8 mouse cellular contexts compared by ENCODE assay signal in genomic region chr5:30622177-30622840, GRCm38 (mm10). TPM values are rescaled to one million over a fixed set of nuclear protein-coding genes. Genes with fewer than 3 reads are reported as not detected.
A peak's percentile ranks its signal among the peaks of the same experiment; 100 is the strongest.
DNase-seq lines count a peak whose midpoint lies in the region; ATAC-seq lines count a peak whose summit lies in the region.

No protein-coding gene starts in this region.

- H3K4me1 ChIP-seq in embryonic facial prominence, embryonic 14.5 days (ENCODE audit: control insufficient read depth, insufficient read depth, low read length) = peaks cover 12% of the 10 kb centered on the region; the same call in 1 of the 2 replicates
- H3K4me1 ChIP-seq in intestine, embryonic 16.5 days (ENCODE audit: control insufficient read depth, insufficient read depth, low read length) = peaks cover 22% of the 10 kb centered on the region

- no peaks in the 10 kb centered on the region for H3K9me3 ChIP-seq in embryonic facial prominence, embryonic 14.5 days (ENCODE audit: control insufficient read depth, low read length)
- no peaks in the 10 kb centered on the region for H3K9me3 ChIP-seq in intestine, embryonic 16.5 days (ENCODE audit: control insufficient read depth, low read length)

- H3K27ac ChIP-seq in embryonic facial prominence, embryonic 14.5 days (replicated peaks; ENCODE audit: low read depth, low read length) = no peak overlapping the region
- H3K27ac ChIP-seq in intestine, embryonic 16.5 days (ENCODE audit: low read length) = no peak overlapping the region

- peak overlapping the region; percentile 60 for H3K9ac ChIP-seq in embryonic facial prominence, embryonic 14.5 days (ENCODE audit: low read depth, low read length)
- H3K9ac ChIP-seq in intestine, embryonic 16.5 days (ENCODE audit: low read depth, low read length) = peak overlapping the region; percentile 9

- peak; percentile 56 for ATAC-seq in embryonic facial prominence, embryonic 14.5 days (ENCODE audit: low read depth)
- ATAC-seq in intestine, embryonic 16.5 days = peak; percentile 29

- peak overlapping the region; percentile 50 for H3K4me3 ChIP-seq in embryonic facial prominence, embryonic 14.5 days (ENCODE audit: low read depth, low read length)
- H3K4me3 ChIP-seq in intestine, embryonic 16.5 days (ENCODE audit: low read length) = peak overlapping the region; percentile 39

- peak; percentile 47 to 55 for DNase-seq in cerebellum, postnatal 10 days
- no peak for DNase-seq in cerebellum, adult 9-11 months
- peak; percentile 68 for DNase-seq in CD4-positive, CD25-positive, alpha-beta regulatory T cell, adult 2 months (ENCODE audit: low read depth, low spot score)
- DNase-seq in embryonic facial prominence, embryonic 14.5 days (ENCODE audit: low spot score) = peak; percentile 22
- DNase-seq in lung, postnatal 36 days = peak; percentile 41
- peak; percentile 19 to 48 for DNase-seq in spleen, adult 18-20 months
- DNase-seq in left cerebral cortex, postnatal 36 days (ENCODE audit: low spot score in 2 of 2) = no peak

- intact Hi-C loops in left cerebral cortex, postnatal 36 days (cut with DNase I) = no loop called here

- no peaks in the 10 kb centered on the region for H3K36me3 ChIP-seq in embryonic facial prominence, embryonic 14.5 days (ENCODE audit: control insufficient read depth, insufficient read depth, low read length)
- no peaks in the 10 kb centered on the region for H3K36me3 ChIP-seq in intestine, embryonic 16.5 days (ENCODE audit: control insufficient read depth, insufficient read depth, low read length)

- H3K4me2 ChIP-seq in embryonic facial prominence, embryonic 14.5 days (ENCODE audit: low read depth, low read length) = peak overlapping the region; percentile 91
- H3K4me2 ChIP-seq in intestine, embryonic 16.5 days (ENCODE audit: low read depth, low read length) = peak overlapping the region; percentile 65

- H3K27me3 ChIP-seq in embryonic facial prominence, embryonic 14.5 days (replicated peaks; ENCODE audit: control insufficient read depth, insufficient read depth, low read length) = peaks cover 15% of the 10 kb centered on the region
- H3K27me3 ChIP-seq in intestine, embryonic 16.5 days (replicated peaks; ENCODE audit: control insufficient read depth, insufficient read depth, low read length) = peaks cover 6% of the 10 kb centered on the region

- 6% methylated on average over 36 of the region's 69 CpGs for WGBS in embryonic facial prominence, embryonic 14.5 days
- WGBS in intestine, embryonic 16.5 days = 17% methylated on average over 69 of the region's 69 CpGs

RNA-seq across cellular contexts. Expression of gene Slc35f6, which starts 25.4 kb away (rescaled TPM):
- polyA plus RNA-seq in embryonic facial prominence, embryonic 14.5 days (2014; fragmentation: Nextera tagmentation; extraction: Ambion mirVana) = 26.5 and 33.1 TPM in 2 replicates
- polyA plus RNA-seq in intestine, embryonic 16.5 days (2015; fragmentation: Nextera tagmentation; extraction: Ambion mirVana) = 50.2 and 56.3 TPM in 2 replicates
- total RNA-seq in left cerebral cortex, postnatal 36 days (2021) = 10 to 100 TPM; 38.5 to 38.7 TPM

RNA-seq across cellular contexts. Expression of gene Kcnk3, which starts 34.3 kb away (rescaled TPM):
- 2.0 and 2.9 TPM in 2 replicates for polyA plus RNA-seq in embryonic facial prominence, embryonic 14.5 days (2014; fragmentation: Nextera tagmentation; extraction: Ambion mirVana)
- polyA plus RNA-seq in intestine, embryonic 16.5 days (2015; fragmentation: Nextera tagmentation; extraction: Ambion mirVana) = 8.7 and 12.2 TPM in 2 replicates
- 10 to 100 TPM; 21.1 to 21.3 TPM for total RNA-seq in left cerebral cortex, postnatal 36 days (2021)

RNA-seq across cellular contexts. Expression of gene Cenpa, which starts 44.3 kb away (rescaled TPM):
- 209 and 251 TPM in 2 replicates for polyA plus RNA-seq in embryonic facial prominence, embryonic 14.5 days (2014; fragmentation: Nextera tagmentation; extraction: Ambion mirVana)
- 166 and 186 TPM in 2 replicates for polyA plus RNA-seq in intestine, embryonic 16.5 days (2015; fragmentation: Nextera tagmentation; extraction: Ambion mirVana)
- total RNA-seq in left cerebral cortex, postnatal 36 days (2021) = 1 to 10 TPM; 6.0 TPM

Comparison
In these comparisons a context has a peak if more than half of its experiments do, and no peak if none do; other contexts are left out.
1. DNase-seq: peak in cerebellum, postnatal 10 days (2 of 2), CD4-positive, CD25-positive, alpha-beta regulatory T cell, adult 2 months (single experiment), embryonic facial prominence, embryonic 14.5 days (single experiment), lung, postnatal 36 days (single experiment) and spleen, adult 18-20 months (2 of 2); none in cerebellum, adult 9-11 months (single experiment) and left cerebral cortex, postnatal 36 days (0 of 2).